Mouse (Mus musculus) gastrocnemius, postnatal 4 days (tissue): ENCODE results near the gene Vkorc1. TPM values are rescaled to one million over a fixed set of nuclear protein-coding genes. Genes with fewer than 3 reads are reported as not detected.
A peak's percentile ranks its signal among the peaks of the same experiment; 100 is the strongest.
"Not testable (repeated sequence)": the region's sequence is repeated elsewhere in the genome, so short reads cannot be mapped to it uniquely, and the experiment has no call there.

Source experiments
- DNase-seq, 2 experiments: peaks; one replicate each; pipeline ENCODE4 v3.0.0; 2021 to 2022; ENCODE audit warnings: low spot score in 2 of 2, mixed read lengths in 2 of 2
- long read RNA-seq, 2 experiments: library from polyadenylated mRNA; stranded (forward); transcript quantifications; one replicate each; pipeline ENCODE4 v2.0.0; 2021
- total RNA-seq, 2 experiments: library from RNA; stranded (reverse); gene quantifications; 2 replicates each; pipeline ENCODE4 v1.2.3; 2021

The Vkorc1 gene
- 10 to 100 TPM; 62.4 to 71.8 TPM for total RNA-seq
- long read RNA-seq, experiment 1, transcript Vkorc1-201 (3 exons, 748 nt): major isoform, 34 of 37 reads
- long read RNA-seq, experiment 1, partial matches to known transcripts: 3 of 37 reads
- long read RNA-seq, experiment 1, other reads (novel, unspliced or antisense): 0 of 37 reads
- long read RNA-seq, experiment 2, transcript Vkorc1-201 (3 exons, 748 nt): major isoform, 35 of 37 reads
- long read RNA-seq, experiment 2, partial matches to known transcripts: 0 of 37 reads
- long read RNA-seq, experiment 2, other reads (novel, unspliced or antisense): 2 of 37 reads

DNA sequence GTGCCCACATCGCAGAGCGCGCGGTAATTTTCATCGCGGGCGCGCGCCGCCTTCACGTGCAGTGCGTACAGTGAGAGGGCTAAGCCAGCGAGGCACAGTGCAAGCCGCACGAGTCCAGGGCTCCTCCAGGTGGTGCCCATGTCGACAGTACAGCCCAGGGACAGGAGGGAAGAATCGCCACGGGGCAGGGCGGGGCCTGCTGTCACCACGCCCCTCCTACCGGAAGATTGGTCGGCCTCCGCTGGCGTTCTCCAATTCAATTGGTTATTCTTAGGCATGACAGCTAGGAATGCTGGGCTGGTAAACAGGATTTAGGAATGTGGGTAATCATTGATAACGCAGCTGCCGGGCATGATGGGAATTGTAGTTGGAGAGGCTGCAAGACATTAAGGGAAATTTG lies at the start of gene Vkorc1, which contains the start of gene Gm21974:
Gene Vkorc1, minus strand, starts transcription at position 176 of the 400 bp plus-strand sequence.
Gene Gm21974, minus strand, starts transcription at position 13 of the 400 bp plus-strand sequence.
- DNase-seq: peak; percentile 87 to 92

DNA sequence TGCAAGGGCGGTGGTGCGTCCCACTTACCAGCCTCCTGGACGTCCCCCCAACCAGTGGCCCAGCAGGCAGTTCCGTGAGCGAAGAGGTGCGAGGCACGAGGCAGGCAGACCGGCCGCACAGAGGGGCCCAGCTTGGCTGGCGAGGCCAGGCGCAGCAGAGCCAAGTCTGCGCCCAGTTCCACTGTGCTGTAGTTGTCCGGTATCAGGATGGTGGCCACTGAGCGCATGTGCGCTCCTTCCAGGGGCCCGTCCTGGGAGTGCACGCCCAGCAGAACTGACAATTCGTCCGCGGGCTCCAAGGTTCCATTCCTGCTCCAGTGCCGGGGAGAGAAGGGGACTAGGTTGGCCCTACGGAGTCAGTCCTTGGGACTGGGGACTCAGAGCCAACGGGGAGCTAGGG lies 49.2 kb upstream of the Vkorc1 start:
- no peak for DNase-seq

DNA sequence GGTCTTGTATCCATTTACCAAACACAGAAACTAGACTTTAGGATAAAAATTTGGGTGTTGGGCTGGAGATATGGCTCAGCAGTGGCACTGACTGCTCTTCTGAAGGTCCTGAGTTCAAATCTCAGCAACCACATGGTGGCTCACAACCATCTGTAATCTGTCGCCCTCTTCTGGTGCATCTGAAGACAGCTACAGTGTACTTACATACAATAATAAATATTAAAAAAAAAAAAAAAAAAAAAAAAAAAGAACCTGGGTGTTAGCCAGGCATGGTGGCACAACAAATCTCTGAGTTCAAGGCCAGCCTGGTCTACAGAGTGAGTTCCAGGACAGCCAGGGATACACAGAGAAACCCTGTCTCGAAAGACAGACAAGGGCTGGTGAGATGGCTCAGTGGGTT lies 46.7 kb upstream of the Vkorc1 start:
- not testable (repeated sequence) for DNase-seq

DNA sequence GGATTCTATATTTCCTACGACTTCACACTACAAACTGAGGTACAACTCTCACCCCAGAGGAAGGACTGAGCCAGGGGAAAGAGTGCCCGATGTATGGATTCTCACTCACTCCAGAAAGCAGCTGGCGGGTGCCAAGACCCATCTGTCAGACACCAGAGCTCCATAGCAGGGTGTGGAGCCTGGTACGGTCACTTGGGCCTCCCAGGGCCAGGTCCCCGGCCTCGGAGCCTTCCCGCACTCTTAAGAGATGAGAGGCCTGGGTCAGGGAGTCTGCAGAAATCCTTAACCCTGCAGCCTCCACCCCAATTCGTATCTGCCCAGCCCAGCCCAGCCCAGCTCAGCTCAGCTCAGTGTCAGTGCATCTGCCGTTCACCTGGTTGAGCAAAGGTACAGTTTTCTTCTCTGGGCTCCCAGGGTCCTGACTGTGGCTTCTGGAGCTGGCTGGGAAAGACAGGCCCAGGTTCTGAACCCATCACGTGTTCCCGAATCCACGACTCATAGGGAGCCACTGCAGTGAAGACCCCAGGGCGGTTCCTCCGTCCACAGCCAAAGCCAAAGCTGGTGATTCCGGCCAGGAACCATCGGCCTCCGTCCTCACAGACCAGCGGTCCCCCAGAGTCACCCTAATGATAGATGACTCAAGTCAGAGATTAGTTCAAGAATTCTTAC lies 40.9 kb upstream of the Vkorc1 start:
- DNase-seq: no peak

DNA sequence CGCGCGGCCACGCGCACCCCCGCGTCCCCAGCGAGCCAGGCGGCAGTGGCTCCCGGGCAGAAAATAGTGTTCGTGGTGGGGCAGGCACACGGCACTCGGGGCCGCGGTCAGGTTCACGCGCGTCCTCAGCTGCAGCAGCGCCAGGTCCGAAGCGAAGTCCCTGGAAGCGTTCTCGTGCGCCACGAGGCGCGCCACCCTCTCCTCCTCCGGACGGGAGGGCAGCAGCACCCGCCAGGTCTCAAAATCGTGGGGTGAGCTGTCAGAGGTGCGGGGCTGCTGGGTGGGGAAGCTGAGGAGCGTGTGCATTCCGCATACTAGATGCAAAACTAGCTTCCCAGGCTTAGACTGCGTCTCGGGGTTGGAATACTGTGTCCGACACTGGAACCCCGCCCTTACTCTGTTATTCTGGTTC lies 40.3 kb upstream of the Vkorc1 start:
- DNase-seq: no peak

DNA sequence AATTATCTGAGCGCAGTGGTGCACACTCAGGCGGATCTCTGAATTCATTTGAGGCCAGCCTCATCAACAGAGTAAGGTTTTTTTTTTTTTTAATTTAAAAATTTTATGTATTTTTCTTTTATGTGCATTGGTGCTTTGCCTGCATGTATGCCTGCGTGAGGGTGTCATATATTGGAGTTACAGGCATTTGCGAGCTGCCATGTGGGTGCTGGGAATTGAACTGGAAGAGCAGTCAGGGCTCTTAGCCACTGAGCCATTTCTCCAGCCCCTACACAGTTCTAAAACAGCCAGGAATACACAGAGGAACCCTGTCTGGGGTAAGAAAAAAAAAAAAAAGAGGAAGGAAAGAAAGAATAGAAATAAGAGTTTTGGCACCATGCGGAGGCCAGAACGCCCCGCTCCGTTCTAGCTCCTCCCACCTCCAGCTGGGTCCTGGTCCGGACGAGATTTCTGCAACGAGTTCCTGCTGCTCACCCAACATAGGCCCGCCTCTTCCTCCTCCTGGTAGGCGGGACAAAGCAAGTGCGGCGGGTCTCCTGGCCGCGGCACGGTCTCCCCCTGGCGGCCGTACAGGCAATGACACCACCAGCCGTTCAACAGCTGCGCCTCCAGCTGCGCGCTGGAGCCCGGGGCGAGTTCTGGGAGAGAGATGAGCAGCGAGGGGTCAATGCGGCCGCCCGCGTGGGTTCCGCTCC lies 39.8 kb upstream of the Vkorc1 start:
- DNase-seq: peak; percentile 96

GRCm38 (mm10) chr7:127934075-127934474 lies 38.7 kb upstream of the Vkorc1 start:
- no peak for DNase-seq

- DNase-seq: no peak
Observed at GRCm38 (mm10) chr7:127932273-127933031, 37.0 kb upstream of the Vkorc1 start.

DNA sequence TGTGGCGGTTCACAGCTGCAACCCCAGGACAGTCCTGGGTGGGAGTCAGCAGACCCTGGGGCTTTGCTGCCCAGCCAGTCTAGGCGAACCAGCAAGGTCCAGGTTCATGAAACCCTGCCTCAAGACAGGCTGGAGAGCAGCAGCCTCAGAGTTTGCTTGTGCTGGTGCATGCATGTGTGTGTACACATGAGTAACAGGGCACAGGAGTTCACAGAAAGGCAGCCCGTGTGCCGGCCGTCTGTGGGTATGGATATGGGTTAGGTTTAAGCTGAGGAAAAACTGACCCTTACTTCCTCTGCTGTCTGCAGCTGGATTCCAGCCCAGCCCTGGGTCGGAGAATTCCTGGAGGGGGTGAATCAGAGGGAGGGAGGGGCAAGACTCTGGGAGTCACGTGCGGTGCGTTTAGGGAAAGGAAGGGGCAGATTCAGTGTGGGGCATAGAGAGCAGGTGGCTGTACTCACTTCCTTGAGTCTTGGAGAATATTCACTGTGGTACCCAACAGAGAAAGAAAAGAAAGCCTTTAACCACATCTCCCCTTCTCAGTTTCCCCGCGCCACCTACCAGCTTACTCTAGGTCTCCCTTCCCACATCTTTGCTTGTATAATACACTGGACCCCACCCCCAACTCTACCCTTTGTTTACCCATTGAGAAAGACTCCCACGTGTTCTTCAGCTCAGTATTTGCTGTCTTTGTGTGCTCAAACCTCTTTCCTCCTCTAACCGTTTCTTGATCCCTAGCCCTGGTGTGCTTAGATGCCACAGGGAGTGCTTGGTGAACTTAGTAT lies 36.1 kb upstream of the Vkorc1 start:
- no peak for DNase-seq

DNA sequence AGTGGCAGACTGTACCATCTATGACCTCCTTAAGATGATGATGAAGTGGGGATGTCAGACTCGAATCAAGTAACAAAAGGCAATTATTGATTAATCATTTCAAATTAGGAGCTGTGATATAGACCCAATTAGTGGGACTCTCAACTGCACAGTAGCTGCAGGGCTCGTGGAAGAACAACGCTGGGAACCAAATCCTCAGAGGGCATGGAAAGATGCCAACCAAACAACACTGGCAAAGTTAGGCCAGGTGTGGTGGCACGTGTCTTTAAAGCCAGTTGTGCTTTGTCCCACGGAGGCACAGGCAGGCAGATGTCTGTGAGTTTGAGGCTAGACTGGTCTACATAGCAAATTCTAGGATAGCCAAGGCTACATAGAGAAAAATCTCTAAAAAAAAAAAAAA lies 35.2 kb upstream of the Vkorc1 start:
- no peak for DNase-seq

GRCm38 (mm10) chr7:127929923-127930322 lies 34.5 kb upstream of the Vkorc1 start, which contains the start of gene Prss8:
Prss8 (minus strand) TSS chr7:127930104.
- no peak for DNase-seq

DNA sequence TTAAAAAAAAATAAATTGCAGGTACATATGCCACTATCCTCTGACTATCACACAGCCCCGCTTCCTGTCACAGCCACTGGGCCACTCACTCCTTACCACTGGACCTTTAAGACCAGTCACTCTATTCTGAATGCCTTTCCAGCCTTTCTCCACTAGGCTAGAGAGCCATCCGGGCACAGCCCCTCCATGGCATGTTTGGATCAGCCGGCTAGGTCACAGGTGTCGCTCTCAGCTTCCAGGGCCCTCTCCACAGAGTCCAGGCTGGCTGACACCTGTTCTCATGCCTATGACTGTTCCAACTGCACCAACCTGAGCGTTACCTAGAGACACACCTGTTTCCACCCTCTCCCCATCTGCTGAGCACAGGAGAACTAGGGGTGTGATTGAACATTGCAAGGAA lies 33.2 kb upstream of the Vkorc1 start:
- no peak for DNase-seq

- DNase-seq: no peak
Observed at GRCm38 (mm10) chr7:127927726-127928125, 32.3 kb upstream of the Vkorc1 start.

GRCm38 (mm10) chr7:127926846-127927245 lies 31.4 kb upstream of the Vkorc1 start:
- DNase-seq: no peak

GRCm38 (mm10) chr7:127926066-127926465 lies 30.6 kb upstream of the Vkorc1 start:
- no peak for DNase-seq

DNA sequence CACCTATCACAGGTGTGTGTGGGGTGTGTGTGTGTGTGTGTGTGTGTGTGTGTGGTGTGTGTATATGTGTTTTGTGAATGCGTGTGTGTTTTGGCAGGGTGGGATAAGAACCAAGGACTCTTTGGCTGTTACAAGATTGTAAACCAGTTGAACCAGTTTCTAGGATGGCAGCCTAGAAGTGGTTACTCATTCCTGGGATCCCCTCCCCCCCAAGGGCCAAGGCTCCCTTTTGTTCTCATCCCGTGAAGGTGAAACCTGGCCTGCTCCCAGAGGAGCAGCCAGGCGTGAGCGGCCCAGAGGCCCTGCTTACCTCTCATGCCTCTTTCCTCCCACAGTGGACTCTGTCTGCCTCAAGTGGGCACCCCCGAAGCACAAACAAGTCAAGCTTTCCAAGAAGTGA lies 29.8 kb upstream of the Vkorc1 start:
- DNase-seq: no peak

GRCm38 (mm10) chr7:127923714-127924113 lies 28.3 kb upstream of the Vkorc1 start:
- DNase-seq: no peak

GRCm38 (mm10) chr7:127922451-127923275 lies 27.2 kb upstream of the Vkorc1 start:
- DNase-seq: no peak

- DNase-seq: no peak
Observed at GRCm38 (mm10) chr7:127921516-127921915, 26.1 kb upstream of the Vkorc1 start.

- no peak for DNase-seq
Observed at GRCm38 (mm10) chr7:127919290-127919689, 23.9 kb upstream of the Vkorc1 start.
